Mouse (Mus musculus): ENCODE measurements around the gene Ubl3. TPM values are rescaled to one million over a fixed set of nuclear protein-coding genes. Genes with fewer than 3 reads are reported as not detected.

The Ubl3 gene
- total and polyA plus RNA-seq, 3 experiments = 23.5 to 36.4 (median 34.4) TPM

DNA sequence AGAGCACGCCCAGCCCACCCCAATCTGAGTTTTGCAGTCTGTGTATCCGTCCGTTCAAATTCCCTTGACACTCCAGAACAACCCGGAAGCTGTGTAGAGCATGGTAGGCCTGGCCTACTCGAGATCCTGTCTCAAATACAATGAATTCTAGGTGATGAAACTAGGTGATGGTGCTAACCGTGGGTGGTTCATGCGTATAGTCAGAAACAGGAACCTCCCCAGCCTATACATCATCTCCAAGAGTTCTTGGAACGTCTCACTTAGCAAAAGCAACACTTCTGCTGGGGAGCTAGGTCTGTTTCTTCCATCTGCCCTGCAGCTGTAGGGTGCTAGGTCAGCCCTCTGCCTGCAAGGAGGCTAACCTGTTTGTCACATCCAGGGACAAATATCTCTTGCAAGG lies 52.1 kb downstream of the Ubl3 start:
- Histone ChIP-seq H3K4me3 (ENCODE audit: low read depth, low read length) (no peak overlapping the region), H3K36me3 (replicated peaks) (peaks cover 13% of the 10 kb centered on the region), H3K4me1 (ENCODE audit: insufficient read depth, low read depth, low read length) (no peaks in the 10 kb centered on the region), H3K27me3 (ENCODE audit: insufficient read depth, low read length) (no peaks in the 10 kb centered on the region), H3K9me3 (replicated peaks) (no peaks in the 10 kb centered on the region)
- ATAC-seq (ENCODE audit: extremely low read depth, insufficient number of reproducible peaks, low FRiP score, poor library complexity, severe bottlenecking) (no peak), DNase-seq (ENCODE audit: low spot score) (no peak)
- no peak for TF ChIP-seq POLR2AphosphoS5 (IDR thresholded peaks at IDR 0.05; ENCODE audit: insufficient replicate concordance, low read depth, low read length)
- TF ChIP-seq GATA2 (IDR thresholded peaks at IDR 0.05; ENCODE audit: borderline replicate concordance, low read depth, low read length) = no peak
- no peak for TF ChIP-seq TAL1 (conservative IDR thresholded peaks at IDR 0.05; ENCODE audit: low read depth, low read length)
- TF ChIP-seq GATA1 (IDR thresholded peaks at IDR 0.05; ENCODE audit: borderline replicate concordance, low read length) = no peak
- TF ChIP-seq CTCF (IDR thresholded peaks at IDR 0.05; ENCODE audit: low read depth, low read length) = no peak

DNA sequence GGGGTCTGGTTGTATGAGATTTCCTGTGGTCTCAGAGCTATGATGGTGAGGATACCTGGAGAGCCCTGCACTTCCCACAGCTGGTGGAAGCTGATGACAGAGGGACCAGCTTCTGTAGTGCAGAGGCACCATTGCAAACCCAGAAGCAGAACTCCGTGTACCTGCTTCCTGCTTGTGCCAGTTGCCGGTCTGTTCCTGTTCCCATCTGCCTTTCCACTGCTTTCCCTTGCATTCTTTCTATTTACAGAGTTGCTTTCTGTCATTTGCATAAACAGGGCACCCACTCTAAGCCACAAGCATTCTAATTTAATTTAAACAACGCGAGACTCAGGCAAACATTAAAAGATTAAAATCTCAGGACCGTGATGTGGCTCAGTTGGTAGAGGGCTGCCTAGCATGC lies 53.0 kb downstream of the Ubl3 start:
- no peaks in the 10 kb centered on the region for H3K27me3 ChIP-seq (ENCODE audit: insufficient read depth, low read length)
- no peak for TF ChIP-seq GATA1 (IDR thresholded peaks at IDR 0.05; ENCODE audit: borderline replicate concordance, low read length)
- TF ChIP-seq POLR2AphosphoS5 (IDR thresholded peaks at IDR 0.05; ENCODE audit: insufficient replicate concordance, low read depth, low read length) = no peak
- TF ChIP-seq GATA2 (IDR thresholded peaks at IDR 0.05; ENCODE audit: borderline replicate concordance, low read depth, low read length) = no peak
- TF ChIP-seq TAL1 (conservative IDR thresholded peaks at IDR 0.05; ENCODE audit: low read depth, low read length) = no peak
- no peak for TF ChIP-seq CTCF (IDR thresholded peaks at IDR 0.05; ENCODE audit: low read depth, low read length)
- H3K36me3 ChIP-seq (replicated peaks) = peaks cover 9% of the 10 kb centered on the region
- H3K9me3 ChIP-seq (replicated peaks) = no peaks in the 10 kb centered on the region
- no peak for DNase-seq (ENCODE audit: low spot score)
- H3K4me3 ChIP-seq (ENCODE audit: low read depth, low read length) = no peak overlapping the region
- ATAC-seq (ENCODE audit: extremely low read depth, insufficient number of reproducible peaks, low FRiP score, poor library complexity, severe bottlenecking) = no peak
- no peaks in the 10 kb centered on the region for H3K4me1 ChIP-seq (ENCODE audit: insufficient read depth, low read depth, low read length)

DNA sequence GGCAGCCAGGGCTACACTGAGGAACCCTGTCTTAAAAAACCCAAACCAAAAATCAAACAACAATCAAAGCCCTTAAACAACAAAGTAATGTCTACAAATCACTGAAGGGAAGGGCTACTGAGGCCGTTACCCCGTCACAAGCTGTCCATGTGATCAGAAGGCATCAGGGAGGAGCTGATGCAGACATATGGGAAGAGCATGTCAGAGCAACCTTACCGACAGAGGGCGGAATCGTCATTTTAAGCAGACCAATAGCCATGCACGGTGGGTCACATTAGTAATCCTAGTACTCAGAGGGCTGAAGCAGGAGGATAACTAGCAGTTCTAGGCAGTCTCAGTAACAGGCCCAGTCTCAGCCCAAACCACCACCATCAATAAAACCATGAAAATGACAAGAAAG lies 56.6 kb downstream of the Ubl3 start:
- Histone ChIP-seq H3K9me3 (replicated peaks) (no peaks in the 10 kb centered on the region), H3K4me1 (ENCODE audit: insufficient read depth, low read depth, low read length) (no peaks in the 10 kb centered on the region), H3K4me3 (ENCODE audit: low read depth, low read length) (no peak overlapping the region), H3K27me3 (ENCODE audit: insufficient read depth, low read length) (no peaks in the 10 kb centered on the region), H3K36me3 (replicated peaks) (no peaks in the 10 kb centered on the region)
- ATAC-seq (ENCODE audit: extremely low read depth, insufficient number of reproducible peaks, low FRiP score, poor library complexity, severe bottlenecking) (no peak), DNase-seq (ENCODE audit: low spot score) (no peak)
- no peak for TF ChIP-seq GATA2 (IDR thresholded peaks at IDR 0.05; ENCODE audit: borderline replicate concordance, low read depth, low read length)
- TF ChIP-seq CTCF (IDR thresholded peaks at IDR 0.05; ENCODE audit: low read depth, low read length) = no peak
- TF ChIP-seq GATA1 (IDR thresholded peaks at IDR 0.05; ENCODE audit: borderline replicate concordance, low read length) = no peak
- no peak for TF ChIP-seq POLR2AphosphoS5 (IDR thresholded peaks at IDR 0.05; ENCODE audit: insufficient replicate concordance, low read depth, low read length)
- TF ChIP-seq TAL1 (conservative IDR thresholded peaks at IDR 0.05; ENCODE audit: low read depth, low read length) = no peak

DNA sequence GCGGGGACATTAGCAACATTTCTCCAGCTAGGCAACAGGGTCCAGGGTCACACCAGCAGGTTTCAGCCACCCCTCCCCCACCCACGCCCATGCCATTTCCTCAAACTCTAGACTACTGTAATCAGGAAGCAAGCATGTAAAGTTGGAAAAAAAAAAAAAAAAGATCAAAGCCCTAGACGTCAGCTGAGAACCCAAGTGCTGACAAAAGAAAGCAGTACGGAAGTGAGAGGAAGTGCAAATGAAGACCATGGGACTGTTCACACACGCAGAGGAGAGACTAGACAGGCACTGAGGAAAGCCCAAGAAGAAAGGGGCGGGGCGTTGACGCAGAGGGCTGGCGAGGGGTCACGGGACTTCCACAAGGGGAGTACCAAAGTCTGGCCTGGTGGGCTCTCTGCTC lies 57.4 kb downstream of the Ubl3 start:
- no peak for DNase-seq (ENCODE audit: low spot score)
- no peak for TF ChIP-seq CTCF (IDR thresholded peaks at IDR 0.05; ENCODE audit: low read depth, low read length)
- no peak for TF ChIP-seq POLR2AphosphoS5 (IDR thresholded peaks at IDR 0.05; ENCODE audit: insufficient replicate concordance, low read depth, low read length)
- no peak for TF ChIP-seq GATA2 (IDR thresholded peaks at IDR 0.05; ENCODE audit: borderline replicate concordance, low read depth, low read length)
- TF ChIP-seq GATA1 (IDR thresholded peaks at IDR 0.05; ENCODE audit: borderline replicate concordance, low read length) = no peak
- no peak for TF ChIP-seq TAL1 (conservative IDR thresholded peaks at IDR 0.05; ENCODE audit: low read depth, low read length)
- no peak for ATAC-seq (ENCODE audit: extremely low read depth, insufficient number of reproducible peaks, low FRiP score, poor library complexity, severe bottlenecking)
- H3K9me3 ChIP-seq (replicated peaks) = no peaks in the 10 kb centered on the region
- H3K36me3 ChIP-seq (replicated peaks) = no peaks in the 10 kb centered on the region
- H3K27me3 ChIP-seq (ENCODE audit: insufficient read depth, low read length) = no peaks in the 10 kb centered on the region
- H3K4me1 ChIP-seq (ENCODE audit: insufficient read depth, low read depth, low read length) = no peaks in the 10 kb centered on the region
- no peak overlapping the region for H3K4me3 ChIP-seq (ENCODE audit: low read depth, low read length)

DNA sequence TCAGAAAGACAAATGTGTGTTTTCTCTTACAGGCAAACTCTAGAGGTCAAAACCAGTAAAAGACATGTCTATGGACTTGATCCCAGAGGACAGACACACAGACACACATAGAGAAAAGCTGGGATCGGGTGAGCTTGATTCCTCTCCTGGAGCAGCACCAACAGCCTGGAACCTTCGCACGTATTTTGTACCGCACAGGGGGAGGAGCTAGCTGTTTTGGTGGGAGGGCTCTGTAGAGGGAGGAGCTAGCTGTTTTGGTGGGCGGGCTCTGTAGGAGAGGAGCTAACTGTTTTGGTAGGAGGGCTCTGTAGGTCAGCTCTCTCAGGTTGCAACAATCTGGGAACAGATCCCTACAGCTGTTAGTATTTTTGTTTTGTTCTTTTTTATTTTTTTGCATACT lies 58.3 kb downstream of the Ubl3 start:
- Histone ChIP-seq H3K4me1 (ENCODE audit: insufficient read depth, low read depth, low read length) (no peaks in the 10 kb centered on the region), H3K9me3 (replicated peaks) (no peaks in the 10 kb centered on the region), H3K36me3 (replicated peaks) (no peaks in the 10 kb centered on the region), H3K27me3 (ENCODE audit: insufficient read depth, low read length) (no peaks in the 10 kb centered on the region), H3K4me3 (ENCODE audit: low read depth, low read length) (no peak overlapping the region)
- ATAC-seq (ENCODE audit: extremely low read depth, insufficient number of reproducible peaks, low FRiP score, poor library complexity, severe bottlenecking) = no peak
- TF ChIP-seq TAL1 (conservative IDR thresholded peaks at IDR 0.05; ENCODE audit: low read depth, low read length) (no peak), CTCF (IDR thresholded peaks at IDR 0.05; ENCODE audit: low read depth, low read length) (no peak), GATA1 (IDR thresholded peaks at IDR 0.05; ENCODE audit: borderline replicate concordance, low read length) (no peak), GATA2 (IDR thresholded peaks at IDR 0.05; ENCODE audit: borderline replicate concordance, low read depth, low read length) (no peak), POLR2AphosphoS5 (IDR thresholded peaks at IDR 0.05; ENCODE audit: insufficient replicate concordance, low read depth, low read length) (no peak)
- DNase-seq (ENCODE audit: low spot score) = no peak

DNA sequence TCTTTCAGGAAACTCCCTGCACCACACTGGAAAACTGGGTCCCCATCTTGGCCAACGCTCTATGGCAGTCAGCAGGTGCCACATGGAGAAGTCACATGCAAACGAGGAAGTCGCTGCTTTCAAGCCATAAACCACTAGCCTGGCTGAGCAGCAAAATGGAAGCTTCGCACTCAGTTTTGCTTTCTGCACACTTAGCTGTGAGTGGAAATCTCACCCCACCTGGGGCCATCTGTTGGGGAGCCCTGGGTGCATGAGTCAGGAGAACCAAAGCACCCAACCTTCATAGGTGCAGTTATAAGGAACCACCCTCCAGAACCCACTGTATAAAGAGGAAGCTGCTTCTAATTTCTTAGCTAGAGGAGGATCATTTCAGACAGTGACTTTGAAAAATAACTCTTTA lies 59.6 kb downstream of the Ubl3 start:
- no peak for DNase-seq (ENCODE audit: low spot score)
- no peak for TF ChIP-seq POLR2AphosphoS5 (IDR thresholded peaks at IDR 0.05; ENCODE audit: insufficient replicate concordance, low read depth, low read length)
- TF ChIP-seq TAL1 (conservative IDR thresholded peaks at IDR 0.05; ENCODE audit: low read depth, low read length) = no peak
- TF ChIP-seq GATA2 (IDR thresholded peaks at IDR 0.05; ENCODE audit: borderline replicate concordance, low read depth, low read length) = no peak
- TF ChIP-seq GATA1 (IDR thresholded peaks at IDR 0.05; ENCODE audit: borderline replicate concordance, low read length) = no peak
- TF ChIP-seq CTCF (IDR thresholded peaks at IDR 0.05; ENCODE audit: low read depth, low read length) = no peak
- H3K36me3 ChIP-seq (replicated peaks) = no peaks in the 10 kb centered on the region
- no peak for ATAC-seq (ENCODE audit: extremely low read depth, insufficient number of reproducible peaks, low FRiP score, poor library complexity, severe bottlenecking)
- H3K4me3 ChIP-seq (ENCODE audit: low read depth, low read length) = no peak overlapping the region
- H3K4me1 ChIP-seq (ENCODE audit: insufficient read depth, low read depth, low read length) = no peaks in the 10 kb centered on the region
- no peaks in the 10 kb centered on the region for H3K9me3 ChIP-seq (replicated peaks)
- H3K27me3 ChIP-seq (ENCODE audit: insufficient read depth, low read length) = no peaks in the 10 kb centered on the region
